Mouse (Mus musculus): ENCODE measurements around the gene Arhgap27.

DNA sequence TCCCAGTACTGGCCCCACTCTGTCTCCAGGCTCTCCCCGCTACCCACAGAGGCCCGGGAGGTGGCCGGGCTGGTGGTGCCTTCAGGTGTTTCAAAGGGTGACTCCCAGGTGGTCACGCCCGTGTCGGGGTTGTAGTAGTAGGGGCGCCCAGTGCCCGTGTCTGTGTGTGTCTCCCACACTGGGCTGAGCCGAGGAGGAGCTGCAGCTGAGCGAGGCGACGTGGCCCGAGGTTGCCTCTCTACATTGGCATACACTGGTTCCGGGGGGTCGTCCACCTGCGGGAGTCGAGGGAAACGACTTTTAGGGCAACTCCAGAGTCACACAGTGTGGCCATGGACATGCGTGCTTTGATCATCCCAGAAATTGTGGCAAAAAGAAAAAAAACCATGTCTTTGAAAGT is 23.4 kb downstream of the Arhgap27 start:
- TF ChIP-seq CTCF (IDR thresholded peaks at IDR 0.05 in 2 of 3, conservative IDR thresholded peaks at IDR 0.05 in 1 of 3; ENCODE audit: control insufficient read depth in 1 of 3, insufficient read depth in 1 of 3, low read depth in 2 of 3, low read length in 3 of 3, poor library complexity in 1 of 3, severe bottlenecking in 1 of 3) = no peak
- TF ChIP-seq TCF12 (IDR thresholded peaks at IDR 0.05; ENCODE audit: low read depth, low read length) = no peak
- no peak for TF ChIP-seq ETS1 (IDR thresholded peaks at IDR 0.05; ENCODE audit: low read depth, low read length)
- no peak for TF ChIP-seq HCFC1 (IDR thresholded peaks at IDR 0.05; ENCODE audit: low read depth, low read length)
- TF ChIP-seq RCOR1 (IDR thresholded peaks at IDR 0.05; ENCODE audit: low read depth, low read length) = no peak
- no peak for TF ChIP-seq ZMIZ1 (IDR thresholded peaks at IDR 0.05; ENCODE audit: low read depth, low read length)
- no peak for TF ChIP-seq TAL1 (IDR thresholded peaks at IDR 0.05; ENCODE audit: low read length)
- TF ChIP-seq MAFK (IDR thresholded peaks at IDR 0.05; ENCODE audit: borderline replicate concordance, low read depth, low read length) = no peak
- no peak for TF ChIP-seq USF2 (IDR thresholded peaks at IDR 0.05; ENCODE audit: borderline replicate concordance in 1 of 2, insufficient read depth in 1 of 2, low read depth in 1 of 2, low read length in 2 of 2)
- no peak for TF ChIP-seq GATA1 (IDR thresholded peaks at IDR 0.05; ENCODE audit: low read depth, low read length)
- no peak for TF ChIP-seq USF1 (IDR thresholded peaks at IDR 0.05; ENCODE audit: low read depth, low read length)

All from MEL (cell line).